Mouse (Mus musculus): ENCODE results near the gene Kcnk7.
A peak's percentile ranks its signal among the peaks of the same experiment; 100 is the strongest.
"Not testable (repeated sequence)": the region's sequence is repeated elsewhere in the genome, so short reads cannot be mapped to it uniquely, and the experiment has no call there.

The Kcnk7 gene

GRCm38 (mm10) chr19:5704163-5704800, at the start of gene Kcnk7:
Gene Kcnk7 (plus strand): TSS chr19:5704367.
- peak; percentile 37 to 44 for DNase-seq (ENCODE audit: low spot score in 2 of 2)

GRCm38 (mm10) chr19:5654720-5655298, 49.4 kb upstream of the Kcnk7 start:
- DNase-seq (ENCODE audit: low spot score in 2 of 2) = no peak

- peak; percentile 88 for DNase-seq (ENCODE audit: low spot score in 2 of 2)
Observed at GRCm38 (mm10) chr19:5660942-5661751, 43.0 kb upstream of the Kcnk7 start.

- DNase-seq (ENCODE audit: low spot score in 2 of 2) = peak; percentile 91 to 92
Observed at GRCm38 (mm10) chr19:5662310-5662709, 41.9 kb upstream of the Kcnk7 start.

GRCm38 (mm10) chr19:5662981-5663913, 40.9 kb upstream of the Kcnk7 start, which contains the start of gene Sipa1:
Gene Sipa1 (minus strand): TSS chr19:5663707.
- peak; percentile 97 to 98 for DNase-seq (ENCODE audit: low spot score in 2 of 2)

GRCm38 (mm10) chr19:5664669-5665257, 39.4 kb upstream of the Kcnk7 start:
- no peak for DNase-seq (ENCODE audit: low spot score in 2 of 2)

- DNase-seq (ENCODE audit: low spot score in 2 of 2) = peak; percentile 72 to 79
Observed at GRCm38 (mm10) chr19:5665465-5665864, 38.7 kb upstream of the Kcnk7 start.

- DNase-seq (ENCODE audit: low spot score in 2 of 2) = no peak
Observed at GRCm38 (mm10) chr19:5666386-5666785, 37.8 kb upstream of the Kcnk7 start.

GRCm38 (mm10) chr19:5668372-5668771, 35.8 kb upstream of the Kcnk7 start:
- no peak for DNase-seq (ENCODE audit: low spot score in 2 of 2)

- DNase-seq (ENCODE audit: low spot score in 2 of 2) = no peak
Observed at GRCm38 (mm10) chr19:5680432-5680831, 23.7 kb upstream of the Kcnk7 start.

- DNase-seq (ENCODE audit: low spot score in 2 of 2) = no peak
Observed at GRCm38 (mm10) chr19:5684236-5684635, 19.9 kb upstream of the Kcnk7 start.

GRCm38 (mm10) chr19:5684985-5685384, 19.2 kb upstream of the Kcnk7 start:
- DNase-seq (ENCODE audit: low spot score in 2 of 2) = no peak

GRCm38 (mm10) chr19:5685431-5685830, 18.7 kb upstream of the Kcnk7 start:
- DNase-seq (ENCODE audit: low spot score in 2 of 2) = no peak

- no peak for DNase-seq (ENCODE audit: low spot score in 2 of 2)
Observed at GRCm38 (mm10) chr19:5685861-5686260, 18.3 kb upstream of the Kcnk7 start.

- DNase-seq (ENCODE audit: low spot score in 2 of 2) = no peak
Observed at GRCm38 (mm10) chr19:5686437-5686836, 17.7 kb upstream of the Kcnk7 start.

GRCm38 (mm10) chr19:5686954-5687353, 17.2 kb upstream of the Kcnk7 start:
- DNase-seq (ENCODE audit: low spot score in 2 of 2) = not testable (repeated sequence)

GRCm38 (mm10) chr19:5687738-5688137, 16.4 kb upstream of the Kcnk7 start:
- no peak for DNase-seq (ENCODE audit: low spot score in 2 of 2)

GRCm38 (mm10) chr19:5688200-5689087, 15.7 kb upstream of the Kcnk7 start, which contains the start of the genes Map3k11 and Pcnx3:
Gene Map3k11 (plus strand): TSS chr19:5688742.
Gene Pcnx3 (minus strand): TSS chr19:5688908.
- peak; percentile 96 to 97 for DNase-seq (ENCODE audit: low spot score in 2 of 2)

GRCm38 (mm10) chr19:5689088-5689428, 15.1 kb upstream of the Kcnk7 start:
- DNase-seq (ENCODE audit: low spot score in 2 of 2) = no peak

All from spleen, postnatal 36 days (tissue).